Mouse (Mus musculus): ENCODE measurements around the gene Gng12. TPM values are rescaled to one million over a fixed set of nuclear protein-coding genes. Genes with fewer than 3 reads are reported as not detected.

The Gng12 gene
- total RNA-seq, 2 experiments from 2014 or later = 75.7 to 86.9 TPM

DNA sequence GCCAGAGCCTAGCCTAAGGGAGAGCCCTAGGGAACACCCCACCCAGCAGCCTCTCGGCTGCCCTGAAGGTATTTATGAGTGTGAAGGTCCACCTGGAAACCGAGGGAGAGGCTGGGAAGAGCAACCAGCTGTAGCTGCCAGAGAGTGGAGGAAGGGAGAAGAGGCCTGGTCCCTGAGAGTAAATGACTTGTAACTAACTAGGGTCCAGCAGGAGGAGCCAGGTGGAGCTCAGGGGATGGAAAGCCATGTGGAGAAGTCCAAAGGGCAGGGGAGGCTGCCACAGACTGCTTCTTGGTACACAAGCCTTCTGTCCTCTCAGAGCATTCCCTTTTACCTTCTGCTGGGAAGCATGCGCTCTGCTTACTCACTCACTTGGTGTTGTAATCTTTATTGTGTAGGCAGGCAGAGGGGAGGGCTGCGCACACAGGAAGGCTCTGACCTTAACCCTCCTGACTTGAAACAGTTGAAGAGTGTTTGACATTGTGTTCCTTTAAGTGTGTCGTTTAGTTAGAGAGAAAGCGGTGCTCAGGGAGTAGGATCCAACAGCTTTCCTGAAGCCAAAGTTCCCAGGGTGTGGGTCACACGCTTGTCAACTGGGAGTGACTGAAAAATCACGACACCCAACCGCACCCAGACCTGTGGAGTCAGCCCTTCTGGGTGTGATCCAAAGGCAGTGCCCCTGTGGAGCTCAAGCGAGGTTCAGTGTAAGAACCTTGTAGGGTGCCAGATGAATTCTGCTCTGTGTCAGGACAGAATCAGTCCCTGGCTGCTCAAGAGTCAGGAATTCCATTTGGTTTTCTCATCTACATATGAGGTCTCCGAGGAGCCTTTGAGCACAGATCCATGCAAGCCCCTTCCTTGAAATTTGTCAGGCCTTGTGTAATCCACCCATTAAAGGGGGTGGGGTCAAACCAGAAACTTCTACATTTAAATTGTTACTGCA lies 14.6 kb downstream of the Gng12 start:
- intact Hi-C loops (cut with DNase I) = no loop called here
- no peak for DNase-seq (ENCODE audit: extremely low spot score in 1 of 2, low spot score in 2 of 2)

DNA sequence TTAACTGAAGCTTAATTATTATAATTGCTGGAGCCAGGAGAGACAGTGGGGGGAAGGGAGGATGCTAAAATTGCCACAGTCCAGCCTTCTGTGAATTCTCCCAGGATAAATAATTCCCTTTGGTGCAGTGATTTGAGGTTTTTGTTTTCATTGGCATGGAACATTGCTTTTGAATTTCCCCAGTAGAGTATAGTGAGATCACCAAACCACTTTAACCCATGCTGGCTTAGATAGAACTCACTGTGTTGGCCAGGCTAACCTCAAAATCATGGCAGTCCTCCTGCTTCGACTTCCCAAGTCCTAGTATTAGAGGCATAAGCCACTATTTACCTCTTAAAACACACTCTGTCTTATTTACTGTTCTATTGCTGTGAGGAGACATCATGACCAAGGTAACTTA lies 17.2 kb downstream of the Gng12 start:
- DNase-seq (ENCODE audit: extremely low spot score in 1 of 2, low spot score in 2 of 2) = no peak
- intact Hi-C loops (cut with DNase I) = no loop called here

DNA sequence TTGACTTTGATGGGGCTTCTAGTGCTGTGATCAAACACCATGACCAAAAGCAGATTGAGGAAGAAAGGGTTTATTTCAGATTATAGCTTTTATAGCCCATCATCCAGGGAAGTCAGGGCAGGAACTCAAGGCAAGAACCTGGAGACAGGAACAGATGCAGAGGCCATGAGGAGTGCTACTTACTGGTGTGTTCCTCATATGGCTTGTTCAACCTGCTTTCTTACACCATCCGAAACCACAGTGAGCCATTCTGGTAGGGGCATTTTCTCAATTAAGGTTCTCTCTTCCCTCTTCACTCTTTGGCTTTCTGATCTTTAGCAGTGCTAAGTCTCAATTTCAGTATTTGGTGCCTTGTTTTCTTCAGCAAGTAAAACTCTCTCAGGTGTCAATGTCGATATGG lies 19.4 kb downstream of the Gng12 start:
- no peak for DNase-seq (ENCODE audit: extremely low spot score in 1 of 2, low spot score in 2 of 2)
- intact Hi-C loops (cut with DNase I) = no loop called here

GRCm38 (mm10) chr6:66917032-66917431 lies 20.8 kb downstream of the Gng12 start:
- intact Hi-C loops (cut with DNase I) = no loop called here

GRCm38 (mm10) chr6:66920786-66921185 lies 24.6 kb downstream of the Gng12 start:
- no peak for DNase-seq (ENCODE audit: extremely low spot score in 1 of 2, low spot score in 2 of 2)
- intact Hi-C loops (cut with DNase I) = no loop called here

More at GRCm38 (mm10) chr6:66917032-66917431, 20.8 kb downstream of the Gng12 start:
- DNase-seq (ENCODE audit: extremely low spot score in 1 of 2, low spot score in 2 of 2) = no peak

DNA sequence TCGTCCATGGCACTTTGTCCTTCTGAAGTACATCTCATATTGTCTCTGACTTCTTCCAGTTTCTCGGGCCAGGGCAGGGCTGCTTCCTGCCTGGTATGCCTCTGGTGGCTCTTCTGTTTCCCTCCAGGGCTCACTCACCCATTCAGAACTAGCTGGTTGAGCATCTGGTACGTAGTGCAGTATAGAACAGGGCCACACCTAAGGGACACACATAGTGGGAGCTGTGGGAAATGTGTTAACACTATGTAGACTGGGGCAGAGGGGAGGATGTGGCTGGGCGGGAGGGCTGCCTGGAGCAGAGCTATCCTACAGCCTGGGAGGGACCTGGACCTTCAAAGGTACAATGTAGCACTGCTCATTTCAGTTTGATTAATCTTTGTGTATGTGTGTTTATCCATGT lies 25.6 kb downstream of the Gng12 start:
- intact Hi-C loops (cut with DNase I) = no loop called here
- no peak for DNase-seq (ENCODE audit: extremely low spot score in 1 of 2, low spot score in 2 of 2)

- intact Hi-C loops (cut with DNase I) = no loop called here
- DNase-seq (ENCODE audit: extremely low spot score in 1 of 2, low spot score in 2 of 2) = no peak
Measured at GRCm38 (mm10) chr6:66922501-66922900, 26.3 kb downstream of the Gng12 start.

DNA sequence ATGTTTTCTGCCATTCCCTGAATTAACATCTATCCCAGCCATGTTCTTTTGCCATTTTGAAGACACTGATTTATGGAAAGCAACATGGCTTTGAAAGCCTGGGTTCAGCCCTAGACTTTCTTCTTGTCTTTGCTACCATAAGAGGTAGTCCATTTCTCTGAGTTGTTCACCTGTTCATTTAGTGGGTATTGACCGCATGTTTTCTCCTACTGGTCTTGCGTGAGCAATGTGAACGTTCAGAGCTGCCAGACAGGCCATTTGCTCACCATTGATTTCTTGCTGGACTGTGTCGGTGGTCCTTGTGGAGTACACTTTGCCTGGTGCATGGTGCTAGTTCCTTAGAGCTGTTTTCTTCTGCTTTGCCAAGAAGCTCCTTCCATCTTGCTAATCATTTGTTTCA lies 27.7 kb downstream of the Gng12 start:
- intact Hi-C loops (cut with DNase I) = no loop called here
- DNase-seq (ENCODE audit: extremely low spot score in 1 of 2, low spot score in 2 of 2) = no peak

GRCm38 (mm10) chr6:66924315-66924965 lies 28.2 kb downstream of the Gng12 start:
- intact Hi-C loops (cut with DNase I) = no loop called here
- DNase-seq (ENCODE audit: extremely low spot score in 1 of 2, low spot score in 2 of 2) = no peak

GRCm38 (mm10) chr6:66926269-66926668 lies 30.1 kb downstream of the Gng12 start:
- intact Hi-C loops (cut with DNase I) = no loop called here
- no peak for DNase-seq (ENCODE audit: extremely low spot score in 1 of 2, low spot score in 2 of 2)

DNA sequence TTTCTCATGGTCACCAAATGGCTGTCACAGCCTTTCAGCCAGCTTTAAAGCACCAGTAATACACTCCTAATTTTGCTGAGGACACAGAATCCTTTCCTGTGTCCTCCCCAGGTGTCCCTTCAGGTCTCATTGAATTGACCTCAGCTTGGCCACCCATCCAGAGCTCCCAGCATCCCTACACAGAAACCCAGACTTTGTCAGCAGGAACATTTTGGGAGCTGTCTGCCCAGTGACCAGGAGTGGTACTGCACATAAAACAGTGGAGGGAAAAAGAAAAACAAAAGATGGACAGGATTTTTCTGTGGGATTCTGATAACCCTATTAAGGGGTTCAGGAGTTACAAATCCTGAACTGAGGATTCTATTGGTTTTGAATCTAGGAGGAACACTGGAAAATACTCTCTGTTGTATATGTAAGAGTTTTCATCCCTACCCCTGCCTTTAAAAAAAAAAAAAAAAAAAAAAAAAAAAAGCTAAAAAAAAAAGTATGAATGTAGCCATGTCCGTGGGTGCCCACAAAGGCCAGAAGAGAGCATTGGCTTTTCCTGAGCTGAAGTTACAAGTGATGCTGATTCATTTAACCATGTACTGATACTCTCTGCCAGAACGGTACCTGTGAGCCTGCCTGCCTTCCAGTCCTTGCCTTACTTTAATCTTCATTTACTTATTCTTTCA lies 32.9 kb downstream of the Gng12 start:
- intact Hi-C loops (cut with DNase I) = no loop called here
- no peak for DNase-seq (ENCODE audit: extremely low spot score in 1 of 2, low spot score in 2 of 2)

DNA sequence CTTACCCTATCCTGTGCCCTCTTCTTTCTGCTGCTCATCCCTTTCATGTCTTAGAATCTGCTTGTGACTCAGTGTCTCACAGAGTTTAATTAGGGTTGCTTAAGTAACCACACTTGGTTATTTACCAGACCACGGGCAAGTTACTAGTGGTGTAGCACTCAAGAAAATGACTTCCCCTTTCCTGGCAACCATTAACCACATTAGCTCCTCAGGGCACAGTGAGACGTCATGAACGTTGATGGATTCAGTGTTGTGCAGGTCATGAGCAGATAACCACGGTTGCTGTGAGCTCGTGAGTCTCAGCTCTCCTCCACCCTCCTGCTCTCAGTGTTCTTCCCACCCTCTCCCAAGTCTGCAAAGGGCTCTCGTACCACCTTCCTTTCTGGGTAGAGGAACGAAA lies 33.5 kb downstream of the Gng12 start:
- no peak for DNase-seq (ENCODE audit: extremely low spot score in 1 of 2, low spot score in 2 of 2)

DNA sequence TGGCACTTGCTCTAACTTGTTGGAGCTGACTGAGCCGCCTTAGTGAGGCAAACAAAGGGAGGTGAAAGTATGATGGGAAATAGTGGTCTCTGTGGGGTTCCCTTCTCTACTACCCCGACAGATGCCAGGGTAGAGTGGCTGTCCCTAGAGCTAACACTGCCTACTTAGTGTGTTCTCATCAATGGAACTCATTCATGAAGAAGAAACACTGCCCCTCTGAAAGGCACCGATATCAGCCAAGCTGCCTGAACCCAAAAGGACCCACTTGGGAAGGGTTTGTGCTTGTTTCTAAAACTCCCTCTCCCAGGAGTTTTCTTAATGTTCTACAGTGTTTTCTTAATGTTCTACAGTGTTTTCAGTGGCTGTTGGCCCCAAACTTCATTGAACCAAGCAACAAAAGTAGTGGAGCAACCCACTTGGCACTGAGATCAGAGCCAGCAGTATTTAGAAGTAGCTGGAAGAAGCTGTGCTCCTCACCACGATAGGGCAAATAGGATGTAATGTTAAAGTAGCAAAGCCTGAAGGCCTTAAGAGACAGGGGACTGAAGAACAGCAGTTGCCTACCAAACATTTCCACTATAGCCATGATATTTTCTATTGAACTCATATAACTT lies 36.1 kb downstream of the Gng12 start:
- intact Hi-C loops (cut with DNase I) = no loop called here
- peak in 1 of 2 experiments; percentile 33 for DNase-seq (ENCODE audit: extremely low spot score in 1 of 2, low spot score in 2 of 2)

More for the DNA sequence above, 33.5 kb downstream of the Gng12 start:
- intact Hi-C loops (cut with DNase I) = no loop called here

DNA sequence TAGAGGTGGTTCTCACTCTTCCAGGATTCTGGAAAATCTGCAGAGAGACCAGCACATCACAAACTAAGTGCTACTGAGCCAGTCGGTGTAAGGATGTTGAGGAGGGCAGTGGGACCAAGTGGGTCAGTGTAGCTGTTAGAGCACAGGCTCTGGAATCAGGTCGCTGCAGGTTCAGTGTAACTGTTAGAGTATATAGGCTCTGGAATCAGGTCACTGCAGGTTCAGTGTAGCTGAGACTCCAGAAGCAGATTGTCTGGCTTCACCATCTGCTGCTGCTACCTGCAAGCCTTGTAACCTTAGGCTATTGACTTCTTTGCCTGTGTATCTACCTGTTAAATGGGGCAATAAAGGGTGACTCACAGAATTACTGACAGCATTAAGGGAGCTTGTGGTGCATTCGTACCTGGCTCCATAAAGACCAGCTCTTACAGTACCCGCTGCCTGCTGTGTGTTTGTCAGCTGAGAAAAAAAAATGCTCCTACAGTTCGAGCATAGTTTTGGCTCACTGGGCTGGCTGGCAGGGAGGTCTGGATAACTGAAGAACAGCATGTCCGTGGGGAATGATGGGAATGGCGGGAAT lies 44.5 kb downstream of the Gng12 start:
- intact Hi-C loops (cut with DNase I) = loop anchor here (5.0 kb wide), 1 partner anchor 43 kb away; the partner anchor contains the start of gene Gng12

GRCm38 (mm10) chr6:66941792-66942191 lies 45.6 kb downstream of the Gng12 start:
- intact Hi-C loops (cut with DNase I) = loop anchor here (5.0 kb wide), 1 partner anchor 44 kb away; the partner anchor contains the start of gene Gng12
- DNase-seq (ENCODE audit: extremely low spot score in 1 of 2, low spot score in 2 of 2) = no peak

More for the DNA sequence above, 44.5 kb downstream of the Gng12 start:
- DNase-seq (ENCODE audit: extremely low spot score in 1 of 2, low spot score in 2 of 2) = no peak

DNA sequence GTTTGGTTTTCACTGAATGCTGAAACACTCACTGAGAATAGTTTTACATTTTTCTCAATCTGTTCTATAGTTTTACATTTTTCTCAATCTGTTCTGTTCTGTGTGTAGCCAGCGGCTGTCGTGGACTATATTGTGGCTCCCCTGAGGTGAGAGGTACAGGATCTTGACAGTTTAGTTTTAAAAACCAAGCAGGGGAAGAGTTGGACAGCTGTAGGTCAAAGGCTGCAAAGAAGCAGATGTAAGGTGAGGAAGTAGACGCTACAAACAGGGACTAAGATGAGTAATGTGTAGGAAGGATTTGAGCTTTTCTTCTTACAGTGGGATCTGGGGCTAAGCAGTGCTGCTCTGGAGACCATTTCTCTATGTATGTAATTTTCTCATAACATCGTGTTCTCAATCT lies 46.6 kb downstream of the Gng12 start:
- intact Hi-C loops (cut with DNase I) = loop anchor here (5.0 kb wide), 1 partner anchor 46 kb away; the partner anchor contains the start of gene Gng12
- no peak for DNase-seq (ENCODE audit: extremely low spot score in 1 of 2, low spot score in 2 of 2)

DNA sequence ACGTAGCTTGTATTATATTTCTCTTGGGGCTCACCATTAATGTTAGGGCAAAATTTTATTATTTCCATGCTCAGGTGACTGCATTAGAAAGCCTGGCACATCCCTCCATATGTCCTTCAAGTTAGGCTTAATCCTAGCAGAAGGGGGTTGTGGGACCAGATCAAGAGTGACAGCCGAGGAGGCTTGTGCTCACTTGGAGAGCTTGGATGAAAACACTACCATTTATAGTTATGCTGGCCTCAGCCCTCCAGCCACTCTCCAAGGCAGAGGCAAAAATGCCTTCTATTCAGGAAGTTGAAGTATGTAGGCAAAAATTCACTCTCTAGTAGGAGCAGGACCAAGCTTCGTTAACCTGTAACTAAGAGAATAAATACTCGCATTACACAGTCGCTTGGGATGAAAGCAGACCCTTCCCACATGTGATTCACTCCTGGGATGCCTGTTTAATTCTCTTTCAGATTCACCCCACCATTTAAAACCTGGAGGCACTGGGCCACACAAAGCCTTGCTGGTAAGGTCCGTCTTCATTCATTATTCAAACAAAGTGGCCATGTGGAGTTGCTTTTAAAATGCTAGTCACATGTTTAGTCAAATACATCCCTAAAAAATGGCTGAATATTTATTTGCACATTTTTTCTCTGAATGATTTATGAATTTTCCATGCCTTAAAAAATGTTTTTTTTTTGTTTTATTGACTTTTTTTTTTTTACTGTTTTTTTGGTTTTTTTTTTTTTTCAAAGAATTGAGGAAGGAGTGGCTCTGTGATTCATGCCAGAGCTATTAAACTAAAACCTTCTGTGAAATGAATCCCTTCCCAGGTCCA lies 47.4 kb downstream of the Gng12 start:
- DNase-seq (ENCODE audit: extremely low spot score in 1 of 2, low spot score in 2 of 2) = no peak
- intact Hi-C loops (cut with DNase I) = loop anchor here (5.0 kb wide), 1 partner anchor 46 kb away; the partner anchor contains the start of gene Gng12
